Mouse (Mus musculus): ENCODE results near the gene Rbm12. TPM values are rescaled to one million over a fixed set of nuclear protein-coding genes. Genes with fewer than 3 reads are reported as not detected.

Rbm12 gene
- total and polyA plus RNA-seq, 3 experiments: 9.6 to 36.5 (median 20.7) TPM

DNA sequence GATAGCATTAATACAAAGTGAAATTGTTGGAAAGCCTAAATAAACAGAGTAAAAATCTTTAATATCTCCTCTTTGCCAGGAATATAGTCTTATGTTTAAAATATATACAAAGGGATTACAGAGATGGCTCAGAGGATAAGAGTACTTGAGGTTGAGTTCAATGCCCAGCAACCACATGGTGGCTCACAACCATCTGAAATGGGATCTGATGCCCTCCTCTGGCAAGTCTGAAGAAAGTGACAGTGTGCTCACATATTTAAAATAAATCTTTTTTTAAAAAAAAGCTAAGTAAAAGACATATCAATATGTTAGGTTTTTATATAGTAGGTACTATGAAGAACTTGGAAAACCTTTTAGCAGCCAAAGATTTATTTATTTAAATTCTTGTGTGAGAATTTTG is 39.8 kb upstream of the Rbm12 start:
- H3K27me3 ChIP-seq (replicated peaks): no peaks in the 10 kb centered on the region
- H3K79me2 ChIP-seq (replicated peaks; ENCODE audit: control insufficient read depth, extremely low read depth, insufficient read depth, poor library complexity, severe bottlenecking): peaks cover 47% of the 10 kb centered on the region
- dilution Hi-C loops (cut with MboI; ENCODE audit: extremely low pct_ligation_motif_present, extremely low pct_unique_long_range_greater_than_20kb, low sequenced_read_pairs): no loop called here
- no peak overlapping the region for H3K4me3 ChIP-seq (replicated peaks in 1 of 3; ENCODE audit: low read depth in 2 of 3, low read length in 2 of 3, poor library complexity in 1 of 3)
- DNase-seq (ENCODE audit: extremely low read depth): no peak
- in situ Hi-C loops (cut with MboI; ENCODE audit: low pct_ligation_motif_present, low pct_unique_long_range_greater_than_20kb, low sequenced_read_pairs): no loop called here
- peaks cover 0 to 22% of the 10 kb centered on the region in 2 experiments; a peak in 2 of 4 replicates for H3K4me1 ChIP-seq (ENCODE audit: control insufficient read depth in 1 of 2, insufficient read depth in 2 of 2)
- peaks cover 47 to 87% of the 10 kb centered on the region in 2 experiments for H3K36me3 ChIP-seq (replicated peaks in 1 of 2; ENCODE audit: control insufficient read depth in 1 of 2, insufficient read depth in 1 of 2, low read length in 1 of 2)
- TF ChIP-seq MAX (IDR thresholded peaks at IDR 0.05; ENCODE audit: low read length): no peak
- TF ChIP-seq CHD1 (IDR thresholded peaks at IDR 0.05; ENCODE audit: low read depth, low read length): no peak
- TF ChIP-seq IRF4 (IDR thresholded peaks at IDR 0.05; ENCODE audit: low read depth, low read length): no peak
- no peak for TF ChIP-seq TBP (conservative IDR thresholded peaks at IDR 0.05; ENCODE audit: low read depth, low read length)
- no peak for TF ChIP-seq JUN (IDR thresholded peaks at IDR 0.05; ENCODE audit: insufficient read depth, low read depth, low read length)
- TF ChIP-seq POLR2A (IDR thresholded peaks at IDR 0.05; ENCODE audit: low read depth, low read length): no peak
- TF ChIP-seq MYC (IDR thresholded peaks at IDR 0.05; ENCODE audit: low read depth, low read length): no peak
- no peak for TF ChIP-seq MAFK (IDR thresholded peaks at IDR 0.05; ENCODE audit: insufficient replicate concordance, low read length)
- TF ChIP-seq USF1 (IDR thresholded peaks at IDR 0.05; ENCODE audit: low read depth, low read length): no peak
- no peak for TF ChIP-seq MAZ (IDR thresholded peaks at IDR 0.05; ENCODE audit: low read depth, low read length)
- no peak overlapping the region for H3K9ac ChIP-seq (ENCODE audit: insufficient read depth, low read depth)
- H3K27ac ChIP-seq (ENCODE audit: insufficient read depth, low read depth): no peak overlapping the region
- H3K9me3 ChIP-seq (replicated peaks; ENCODE audit: low read length): no peaks in the 10 kb centered on the region
- no peak overlapping the region for H3K4me2 ChIP-seq (ENCODE audit: insufficient read depth, low read depth, poor library complexity, severe bottlenecking)

DNA sequence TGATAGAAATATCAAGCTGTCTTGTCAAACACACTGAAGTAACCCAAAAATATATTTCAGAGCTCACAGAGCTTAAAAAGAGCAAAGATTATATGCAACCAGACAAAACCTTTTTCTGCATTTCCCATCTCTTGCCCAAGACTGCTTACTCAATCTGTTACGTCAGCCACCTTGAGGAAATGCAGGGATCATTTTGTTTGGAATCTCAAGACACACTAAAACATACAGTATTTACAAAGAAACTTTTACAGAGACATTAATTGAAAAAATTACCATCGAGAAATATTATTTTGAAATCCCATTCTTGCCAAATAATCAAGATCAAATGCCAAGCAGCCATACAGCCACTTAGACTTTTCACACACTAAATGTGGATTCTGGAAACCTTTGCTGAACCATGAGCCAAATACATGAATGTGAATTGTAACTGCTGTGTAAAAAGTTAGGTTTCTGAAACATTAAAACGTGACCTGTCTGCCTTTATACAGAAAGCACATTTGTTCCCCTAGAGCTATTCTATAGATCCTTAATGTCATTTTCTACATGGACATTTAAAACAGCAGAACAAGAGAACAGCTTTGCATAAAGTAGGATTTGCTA is 35.6 kb upstream of the Rbm12 start:
- Histone ChIP-seq H3K9me3 (replicated peaks; ENCODE audit: low read length) (no peaks in the 10 kb centered on the region), H3K4me3 (replicated peaks in 1 of 3; ENCODE audit: low read depth in 2 of 3, low read length in 2 of 3, poor library complexity in 1 of 3) (no peak overlapping the region), H3K27ac (ENCODE audit: insufficient read depth, low read depth) (no peak overlapping the region), H3K4me2 (ENCODE audit: insufficient read depth, low read depth, poor library complexity, severe bottlenecking) (no peak overlapping the region), H3K79me2 (replicated peaks; ENCODE audit: control insufficient read depth, extremely low read depth, insufficient read depth, poor library complexity, severe bottlenecking) (peaks cover 33% of the 10 kb centered on the region), H3K9ac (ENCODE audit: insufficient read depth, low read depth) (no peak overlapping the region), H3K27me3 (replicated peaks) (no peaks in the 10 kb centered on the region), H3K4me1 (ENCODE audit: control insufficient read depth in 1 of 2, insufficient read depth in 2 of 2) (peaks cover 0 to 21% of the 10 kb centered on the region in 2 experiments; a peak in 2 of 4 replicates), H3K36me3 (replicated peaks in 1 of 2; ENCODE audit: control insufficient read depth in 1 of 2, insufficient read depth in 1 of 2, low read length in 1 of 2) (peaks cover 31 to 55% of the 10 kb centered on the region in 2 experiments)
- in situ Hi-C loops (cut with MboI; ENCODE audit: low pct_ligation_motif_present, low pct_unique_long_range_greater_than_20kb, low sequenced_read_pairs): loop anchor here (25.0 kb wide), 1 partner anchor 310 kb away; the partner anchor contains the start of genes Eif6 and Fam83c
- dilution Hi-C loops (cut with MboI; ENCODE audit: extremely low pct_ligation_motif_present, extremely low pct_unique_long_range_greater_than_20kb, low sequenced_read_pairs): no loop called here
- TF ChIP-seq ZMIZ1 (IDR thresholded peaks at IDR 0.05; ENCODE audit: low read depth, low read length): no peak
- TF ChIP-seq POLR2AphosphoS2 (IDR thresholded peaks at IDR 0.05; ENCODE audit: low read depth, low read length): peak; percentile 60; the same call in 1 of the 2 replicates
- no peak for DNase-seq (ENCODE audit: extremely low read depth)

All from CH12.LX (cell line).